Mouse (Mus musculus) embryonic facial prominence, embryonic 14.5 days (tissue): ENCODE measurements around the gene Gm10643. TPM values are rescaled to one million over a fixed set of nuclear protein-coding genes. Genes with fewer than 3 reads are reported as not detected.

Experiments used
- ATAC-seq: fragments of 200-750 bp; cut with Nextera tagmentation; 2 replicates; pipeline ENCODE4 v1.8.0; 2017; ENCODE audit warnings: low read depth, moderate number of reproducible peaks, moderate TSS enrichment
- DNase-seq: peaks from one replicate; pipeline ENCODE4 v3.0.0-alpha.2; 2015; ENCODE audit warnings: low spot score
- H3K27ac ChIP-seq: fragments of 300-500 bp; sonication (generic); replicated peaks from 2 replicates; pipeline ENCODE4 v1.5.1; 2014; ENCODE audit warnings: low read depth, mild to moderate bottlenecking, low read length, moderate library complexity
- H3K27me3 ChIP-seq: fragments of 300-500 bp; sonication (generic); replicated peaks from 2 replicates; pipeline ENCODE4 v1.6.1; 2014; ENCODE audit warnings: low read length; ENCODE audit not compliant: control insufficient read depth, insufficient read depth
- H3K36me3 ChIP-seq: fragments of 300-500 bp; sonication (generic); 2 replicates; pipeline ENCODE4 v1.6.1; 2014; ENCODE audit warnings: low read length, mixed read lengths; ENCODE audit not compliant: control insufficient read depth, insufficient read depth
- H3K4me1 ChIP-seq: fragments of 300-500 bp; sonication (generic); 2 replicates; pipeline ENCODE4 v1.6.1; 2014; ENCODE audit warnings: antibody characterized with exemption, low read length; ENCODE audit not compliant: control insufficient read depth, insufficient read depth
- H3K4me2 ChIP-seq: fragments of 300-500 bp; sonication (generic); 2 replicates; pipeline ENCODE4 v1.6.1; 2014; ENCODE audit warnings: low read depth, mild to moderate bottlenecking, low read length, moderate library complexity, mixed read lengths
- H3K4me3 ChIP-seq: fragments of 300-500 bp; sonication (generic); 2 replicates; pipeline ENCODE4 v1.5.1; 2014; ENCODE audit warnings: low read depth, mild to moderate bottlenecking, low read length
- H3K9ac ChIP-seq: fragments of 300-500 bp; sonication (generic); 2 replicates; pipeline ENCODE4 v1.6.1; 2014; ENCODE audit warnings: low read depth, mild to moderate bottlenecking, low read length, moderate library complexity, mixed read lengths
- H3K9me3 ChIP-seq: fragments of 300-500 bp; sonication (generic); 2 replicates; pipeline ENCODE4 v1.6.1; 2016; ENCODE audit warnings: low read length; ENCODE audit not compliant: control insufficient read depth
- WGBS: fragments of 180-500 bp; shearing (Covaris S2); extraction: QIAGEN DNeasy Blood & Tissue Kit; methylation state at CpG from one replicate; pipeline ENCODE4 v1.1.7; 2014; 5-methylcytosine and 5-hydroxymethylcytosine counted together
- microRNA counts: library from miRNA; unstranded; fragments of <30 nt; microRNA quantifications from one replicate; lab custom pipeline; 2017
- microRNA-seq: library from miRNA; unstranded; fragments of <30 nt; microRNA quantifications from one replicate; pipeline ENCODE4, GENCODE M21; 2016; ENCODE audit warnings: borderline number of aligned reads
- polyA plus RNA-seq: library from polyadenylated mRNA; unstranded; fragments of >200 nt; fragmentation: Nextera tagmentation; extraction: Ambion mirVana; gene quantifications from 2 replicates; pipeline ENCODE4 v1.2.1, GENCODE M21; 2014

Gm10643 gene
- polyA plus RNA-seq, 1 experiment from 2014 or later: 2.3 TPM

GRCm38 (mm10) chr8:84023631-84024030 lies 41.3 kb downstream of the Gm10643 start:
- no peak overlapping the region for H3K27ac ChIP-seq
- 68% methylated on average over 1 of the region's 1 CpGs for WGBS
- ATAC-seq: no peak
- H3K4me2 ChIP-seq: no peak overlapping the region
- no peak overlapping the region for H3K4me3 ChIP-seq
- H3K27me3 ChIP-seq: 0 out of 2 replicates have a peak, but pooled peaks cover 7% of the 10 kb centered on the region
- H3K4me1 ChIP-seq: peaks cover 5% of the 10 kb centered on the region; the same call in 1 of the 2 replicates
- H3K9ac ChIP-seq: no peak overlapping the region
- H3K36me3 ChIP-seq: no peaks in the 10 kb centered on the region
- DNase-seq: no peak
- no peaks in the 10 kb centered on the region for H3K9me3 ChIP-seq

- Histone ChIP-seq H3K4me1 (peaks cover 5% of the 10 kb centered on the region; the same call in 1 of the 2 replicates), H3K27ac (no peak overlapping the region), H3K36me3 (no peaks in the 10 kb centered on the region), H3K9ac (no peak overlapping the region), H3K9me3 (no peaks in the 10 kb centered on the region), H3K27me3 (0 out of 2 replicates have a peak, but pooled peaks cover 7% of the 10 kb centered on the region), H3K4me2 (no peak overlapping the region), H3K4me3 (no peak overlapping the region)
- 28% methylated on average over 5 of the region's 5 CpGs for WGBS
- ATAC-seq (no peak), DNase-seq (peak; percentile 52)
Observed at GRCm38 (mm10) chr8:84023085-84023484, 41.9 kb downstream of the Gm10643 start.

- DNase-seq: no peak
- 0 out of 2 replicates have a peak, but pooled peaks cover 7% of the 10 kb centered on the region for H3K27me3 ChIP-seq
- 50% methylated on average over 12 of the region's 12 CpGs for WGBS
- H3K4me1 ChIP-seq: peaks cover 5% of the 10 kb centered on the region; the same call in 1 of the 2 replicates
- no peak overlapping the region for H3K27ac ChIP-seq
- no peaks in the 10 kb centered on the region for H3K36me3 ChIP-seq
- no peak overlapping the region for H3K9ac ChIP-seq
- H3K9me3 ChIP-seq: no peaks in the 10 kb centered on the region
- no peak; the same call in 1 of the 2 replicates for ATAC-seq
- H3K4me3 ChIP-seq: 0 out of 2 replicates have a peak overlapping the region, but pooled peaks have one; percentile 2
- H3K4me2 ChIP-seq: peak overlapping the region; percentile 25
Observed at GRCm38 (mm10) chr8:84021569-84021968, 43.4 kb downstream of the Gm10643 start.

- ATAC-seq (peak; percentile 50; the same call in 1 of the 2 replicates), DNase-seq (no peak)
- Histone ChIP-seq H3K27ac (no peak within 1 kb of the TSS), H3K27me3 (0 out of 2 replicates have a peak, but pooled peaks cover 7% of the 10 kb centered on the region), H3K4me2 (peak within 1 kb of the TSS; percentile 25), H3K4me3 (0 out of 2 replicates have a peak within 1 kb of the TSS, but pooled peaks have one; percentile 2), H3K4me1 (0 out of 2 replicates have a peak, but pooled peaks cover 5% of the 10 kb centered on the region), H3K9ac (no peak within 1 kb of the TSS), H3K36me3 (no peaks in the 10 kb centered on the region), H3K9me3 (no peaks in the 10 kb centered on the region)
- WGBS: 12% methylated on average over 18 of the region's 18 CpGs
Observed at GRCm38 (mm10) chr8:84021096-84021495, 43.8 kb downstream of the Gm10643 start, which contains the start of gene Palm3. Gene Palm3 (plus strand): TSS chr8:84021471.

DNA sequence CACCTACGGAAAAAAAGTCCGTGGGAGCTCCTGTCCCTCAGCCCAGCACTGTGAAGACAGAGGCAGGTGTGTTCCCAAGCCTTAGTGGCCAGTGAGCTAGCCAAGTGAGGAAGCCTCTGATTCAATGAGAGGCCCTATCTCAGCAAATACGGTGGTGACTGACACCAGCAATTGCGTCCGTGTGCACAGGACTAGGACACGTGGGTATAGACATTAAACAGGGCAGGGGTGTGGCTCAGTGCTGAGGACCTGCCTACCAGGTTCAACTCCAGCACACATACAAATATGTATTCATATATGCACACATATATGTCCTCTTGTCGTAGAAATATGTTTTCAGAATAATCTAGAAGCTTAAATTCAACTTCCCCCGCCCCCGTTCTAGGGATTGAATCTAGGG lies 45.2 kb downstream of the Gm10643 start:
- no peak for ATAC-seq
- H3K27ac ChIP-seq: no peak overlapping the region
- DNase-seq: no peak
- 83% methylated on average over 9 of the region's 9 CpGs for WGBS
- no peak overlapping the region for H3K4me2 ChIP-seq
- 0 out of 2 replicates have a peak, but pooled peaks cover 5% of the 10 kb centered on the region for H3K4me1 ChIP-seq
- H3K27me3 ChIP-seq: 0 out of 2 replicates have a peak, but pooled peaks cover 8% of the 10 kb centered on the region
- no peak overlapping the region for H3K4me3 ChIP-seq
- no peak overlapping the region for H3K9ac ChIP-seq
- H3K9me3 ChIP-seq: no peaks in the 10 kb centered on the region
- no peaks in the 10 kb centered on the region for H3K36me3 ChIP-seq

DNA sequence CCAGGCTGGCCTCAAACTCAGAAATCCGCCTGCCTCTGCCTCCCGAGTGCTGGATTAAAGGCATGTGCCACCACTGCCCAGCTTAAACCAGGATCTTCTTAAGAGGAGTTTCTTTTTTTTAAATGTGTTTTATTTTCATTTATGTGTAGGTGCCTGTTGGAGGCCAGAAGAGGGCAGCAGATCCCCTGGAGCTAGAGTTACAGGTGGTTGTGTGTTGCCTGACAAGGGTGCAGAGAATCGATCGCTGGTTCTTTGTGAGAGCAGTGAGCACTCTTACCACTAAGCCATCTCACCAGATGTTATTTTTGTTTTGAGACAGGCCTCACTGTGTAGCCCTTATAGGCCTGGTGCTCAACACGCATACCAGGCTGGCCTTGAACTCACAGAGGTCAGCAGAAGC lies 49.1 kb downstream of the Gm10643 start:
- no peak for ATAC-seq
- no peak overlapping the region for H3K27ac ChIP-seq
- peaks cover 11% of the 10 kb centered on the region for H3K4me1 ChIP-seq
- H3K36me3 ChIP-seq: no peaks in the 10 kb centered on the region
- 93% methylated on average over 5 of the region's 5 CpGs for WGBS
- peaks cover 33% of the 10 kb centered on the region for H3K27me3 ChIP-seq
- H3K4me3 ChIP-seq: no peak overlapping the region
- no peak for DNase-seq
- no peak overlapping the region for H3K4me2 ChIP-seq
- H3K9me3 ChIP-seq: no peaks in the 10 kb centered on the region
- H3K9ac ChIP-seq: no peak overlapping the region

MicroRNAs within 50 kb of the gene (microRNA counts, 519-probe panel; counts per million panel counts)
- 2,151 counts per million, percentile 26 among the panel's probes with 10 or more counts for microRNA mmu-miR-709 (lab: Ali Mortazavi, UCI)

Small RNA genes lying within 50 kb of the gene (microRNA-seq; reads per million reads assigned to microRNA genes)
- gene Mir709: not detected

Other genes with a start within 250 kb of the Gm10643 start
- 25.1 and 31.7 TPM in 2 replicates for gene Adgrl1, start 165.0 kb downstream of the Gm10643 start, polyA plus RNA-seq
- 0.48 and 0.82 TPM in 2 replicates for gene Gm10644, start 109.9 kb downstream of the Gm10643 start, polyA plus RNA-seq
- gene Asf1b, start 109.6 kb downstream of the Gm10643 start, polyA plus RNA-seq: 63.9 and 68.8 TPM in 2 replicates
- 208 and 247 TPM in 2 replicates for gene Prkaca, start 92.1 kb downstream of the Gm10643 start, polyA plus RNA-seq
- 15.9 and 18.5 TPM in 2 replicates for gene Samd1, start 67.5 kb downstream of the Gm10643 start, polyA plus RNA-seq
- gene 1700067K01Rik, start 63.6 kb downstream of the Gm10643 start, polyA plus RNA-seq: 0.77 and 1.1 TPM in 2 replicates
- gene 2210011C24Rik, start 53.0 kb downstream of the Gm10643 start, polyA plus RNA-seq: 0.66 and 1.4 TPM in 2 replicates
- gene Palm3, start 43.7 kb downstream of the Gm10643 start, polyA plus RNA-seq: 3.3 and 3.6 TPM in 2 replicates
- 1.5 and 1.8 TPM in 2 replicates for gene Il27ra, start 22.5 kb downstream of the Gm10643 start, polyA plus RNA-seq
- gene Rln3, start 20.1 kb downstream of the Gm10643 start, polyA plus RNA-seq: 0.47 TPM in 1 of 2 replicates, not detected in the other
- 9.1 and 10.0 TPM in 2 replicates for gene Rfx1, start 1.7 kb upstream of the Gm10643 start, polyA plus RNA-seq
- 8.4 and 9.9 TPM in 2 replicates for gene Dcaf15, start 39.6 kb upstream of the Gm10643 start, polyA plus RNA-seq
- 1.7 and 2.4 TPM in 2 replicates for gene Podnl1, start 60.9 kb upstream of the Gm10643 start, polyA plus RNA-seq
- gene Cc2d1a, start 82.8 kb upstream of the Gm10643 start, polyA plus RNA-seq: 20.2 and 21.3 TPM in 2 replicates
- gene 4930432K21Rik, start 82.9 kb upstream of the Gm10643 start, polyA plus RNA-seq: 0.77 and 1.0 TPM in 2 replicates
- gene Nanos3, start 120.1 kb upstream of the Gm10643 start, polyA plus RNA-seq: 3.0 and 4.5 TPM in 2 replicates
- 11.0 and 12.4 TPM in 2 replicates for gene Zswim4, start 171.9 kb upstream of the Gm10643 start, polyA plus RNA-seq
- gene D8Ertd738e, start 184.6 kb upstream of the Gm10643 start, polyA plus RNA-seq: 371 and 387 TPM in 2 replicates
- gene Mri1, start 192.2 kb upstream of the Gm10643 start, polyA plus RNA-seq: 50.3 and 56.7 TPM in 2 replicates
- gene Ccdc130, start 205.2 kb upstream of the Gm10643 start, polyA plus RNA-seq: 18.4 and 19.6 TPM in 2 replicates